Mouse (Mus musculus) erythroblast, embryonic 14.5 days (primary cell): Measurements from ENCODE around the gene Lilra5.

Experiments
- GATA1 ChIP-seq: IDR thresholded peaks from 2 replicates; pipeline ENCODE4 v1.6.1; 2012; ENCODE audit warnings: low read length, inconsistent platforms, mixed read lengths
- TAL1 ChIP-seq: IDR thresholded peaks from 3 replicates; pipeline ENCODE4 v1.6.1; 2012; ENCODE audit warnings: low read length, inconsistent platforms, mixed read lengths

DNA sequence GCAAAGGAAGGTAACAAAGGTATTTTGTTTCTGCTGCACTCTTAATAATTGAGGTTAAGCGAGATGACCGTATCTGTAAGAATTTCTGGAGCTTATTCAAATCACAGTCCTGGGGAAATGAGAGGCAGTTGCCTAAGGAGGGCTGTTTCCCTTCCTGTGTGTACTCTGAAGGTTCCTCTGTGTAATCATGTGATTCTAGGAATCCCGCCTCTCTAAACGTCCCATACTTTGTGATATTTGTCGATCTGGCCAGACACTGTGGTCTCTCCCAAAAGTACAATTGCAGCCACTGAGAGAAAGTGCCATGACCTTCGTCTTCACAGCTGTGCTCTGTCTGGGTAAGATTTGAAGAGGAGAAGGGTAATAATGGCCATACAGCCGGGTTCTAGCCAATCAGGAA lies at the start of gene Lilra5:
- TF ChIP-seq GATA1 (no peak), TAL1 (no peak)
